Mouse (Mus musculus) spleen, postnatal 10 days (tissue): ENCODE results near the gene Hist1h3e.

Source experiments
- DNase-seq, 2 experiments: peaks; one replicate each; pipeline ENCODE4 v3.0.0; 2021 to 2022; ENCODE audit warnings: low spot score in 2 of 2

The Hist1h3e gene

GRCm38 (mm10) chr13:23518885-23519284 is 43.3 kb downstream of the Hist1h3e start:
- peak; percentile 86 to 91 for DNase-seq

- DNase-seq, result no peak
These were observed 43.9 kb downstream of the Hist1h3e start for GRCm38 (mm10) chr13:23518295-23518603.

- peak; percentile 93 to 95 for DNase-seq
These were observed 44.4 kb downstream of the Hist1h3e start for GRCm38 (mm10) chr13:23517603-23518294.

GRCm38 (mm10) chr13:23516822-23517602 is 45.2 kb downstream of the Hist1h3e start:
- peak; percentile 79 to 82 for DNase-seq

GRCm38 (mm10) chr13:23515826-23516620 is 46.1 kb downstream of the Hist1h3e start:
- no peak for DNase-seq

GRCm38 (mm10) chr13:23515281-23515680 is 46.9 kb downstream of the Hist1h3e start:
- DNase-seq, result no peak

GRCm38 (mm10) chr13:23513517-23513916 is 48.7 kb downstream of the Hist1h3e start:
- no peak for DNase-seq
